Mouse (Mus musculus): ENCODE results near the gene Acot8. TPM values are rescaled to one million over a fixed set of nuclear protein-coding genes. Genes with fewer than 3 reads are reported as not detected.

Acot8 gene
- 17.8 and 21.5 TPM in 2 replicates for polyA plus RNA-seq (2016; fragmentation: Nextera tagmentation; extraction: Ambion mirVana)

- Histone ChIP-seq H3K27ac (peak within 1 kb of the TSS; percentile 94), H3K9me3 (no peaks in the 10 kb centered on the region), H3K4me1 (peaks cover 22% of the 10 kb centered on the region), H3K36me3 (peaks cover 43% of the 10 kb centered on the region), H3K27me3 (ENCODE audit: insufficient read depth, poor library complexity, severe bottlenecking) (no peaks in the 10 kb centered on the region), H3K4me3 (peak within 1 kb of the TSS; percentile 89)
- WGBS: under 1% methylated on average over 47 of the region's 47 CpGs
- peak; percentile 98 for DNase-seq (ENCODE audit: low spot score)
Observed at GRCm38 (mm10) chr2:164804533-164805331, at the start of gene Acot8, which contains the start of gene Zswim3. Acot8 (minus strand) TSS chr2:164804882. Zswim3 (plus strand) TSS chr2:164805098.

GRCm38 (mm10) chr2:164850061-164850460, 45.4 kb upstream of the Acot8 start:
- WGBS: 83% methylated on average over 8 of the region's 8 CpGs

GRCm38 (mm10) chr2:164845782-164846181, 41.1 kb upstream of the Acot8 start:
- Histone ChIP-seq H3K27ac (no peak overlapping the region), H3K27me3 (ENCODE audit: insufficient read depth, poor library complexity, severe bottlenecking) (no peaks in the 10 kb centered on the region), H3K9me3 (no peaks in the 10 kb centered on the region), H3K4me1 (peaks cover 4% of the 10 kb centered on the region; the same call in 1 of the 2 replicates), H3K4me3 (no peak overlapping the region), H3K36me3 (0 out of 2 replicates have a peak, but pooled peaks cover 3% of the 10 kb centered on the region)
- 46% methylated on average over 3 of the region's 3 CpGs for WGBS
- DNase-seq (ENCODE audit: low spot score): no peak

More at GRCm38 (mm10) chr2:164850061-164850460, 45.4 kb upstream of the Acot8 start:
- DNase-seq (ENCODE audit: low spot score): no peak
- peaks cover 25% of the 10 kb centered on the region for H3K27me3 ChIP-seq (ENCODE audit: insufficient read depth, poor library complexity, severe bottlenecking)
- H3K4me3 ChIP-seq: no peak overlapping the region
- 0 out of 2 replicates have a peak, but pooled peaks cover 4% of the 10 kb centered on the region for H3K36me3 ChIP-seq
- H3K9me3 ChIP-seq: no peaks in the 10 kb centered on the region
- no peak overlapping the region for H3K27ac ChIP-seq
- H3K4me1 ChIP-seq: peaks cover 7% of the 10 kb centered on the region; the same call in 1 of the 2 replicates

- H3K4me3 ChIP-seq: peak overlapping the region; percentile 83; the same call in 1 of the 2 replicates
- H3K27me3 ChIP-seq (ENCODE audit: insufficient read depth, poor library complexity, severe bottlenecking): no peaks in the 10 kb centered on the region
- H3K36me3 ChIP-seq: peaks cover 47% of the 10 kb centered on the region
- H3K27ac ChIP-seq: no peak overlapping the region
- H3K9me3 ChIP-seq: no peaks in the 10 kb centered on the region
- 96% methylated on average over 4 of the region's 4 CpGs for WGBS
- DNase-seq (ENCODE audit: low spot score): no peak
- peaks cover 30% of the 10 kb centered on the region for H3K4me1 ChIP-seq
Observed at GRCm38 (mm10) chr2:164835164-164835563, 30.5 kb upstream of the Acot8 start.

- H3K27me3 ChIP-seq (ENCODE audit: insufficient read depth, poor library complexity, severe bottlenecking): no peaks in the 10 kb centered on the region
- WGBS: 43% methylated on average over 8 of the region's 8 CpGs
- peaks cover 30% of the 10 kb centered on the region for H3K4me1 ChIP-seq
- DNase-seq (ENCODE audit: low spot score): no peak
- peak overlapping the region; percentile 83 for H3K4me3 ChIP-seq
- H3K36me3 ChIP-seq: peaks cover 41% of the 10 kb centered on the region
- H3K27ac ChIP-seq: peak overlapping the region; percentile 96
- H3K9me3 ChIP-seq: no peaks in the 10 kb centered on the region
Observed at GRCm38 (mm10) chr2:164834531-164834930, 29.8 kb upstream of the Acot8 start.

GRCm38 (mm10) chr2:164833314-164833959, 28.8 kb upstream of the Acot8 start, which contains the start of gene Neurl2:
Neurl2 (minus strand) TSS chr2:164833456.
- WGBS: under 1% methylated on average over 31 of the region's 31 CpGs
- DNase-seq (ENCODE audit: low spot score): peak; percentile 96

GRCm38 (mm10) chr2:164832748-164833301, 28.1 kb upstream of the Acot8 start, which contains the start of gene Ctsa:
Ctsa (plus strand) TSS chr2:164832873.
- Histone ChIP-seq H3K9me3 (no peaks in the 10 kb centered on the region), H3K27me3 (ENCODE audit: insufficient read depth, poor library complexity, severe bottlenecking) (no peaks in the 10 kb centered on the region), H3K36me3 (peaks cover 38% of the 10 kb centered on the region), H3K27ac (peak within 1 kb of the TSS; percentile 96), H3K4me3 (peak within 1 kb of the TSS; percentile 83), H3K4me1 (peaks cover 30% of the 10 kb centered on the region)
- WGBS: under 1% methylated on average over 35 of the region's 35 CpGs
- peak; percentile 93 for DNase-seq (ENCODE audit: low spot score)

More at GRCm38 (mm10) chr2:164833314-164833959, 28.8 kb upstream of the Acot8 start, which contains the start of gene Neurl2:
- H3K27ac ChIP-seq: peak within 1 kb of the TSS; percentile 96
- H3K36me3 ChIP-seq: peaks cover 38% of the 10 kb centered on the region
- H3K9me3 ChIP-seq: no peaks in the 10 kb centered on the region
- H3K4me3 ChIP-seq: peak within 1 kb of the TSS; percentile 83
- no peaks in the 10 kb centered on the region for H3K27me3 ChIP-seq (ENCODE audit: insufficient read depth, poor library complexity, severe bottlenecking)
- H3K4me1 ChIP-seq: peaks cover 30% of the 10 kb centered on the region

- Histone ChIP-seq H3K27ac (peak overlapping the region; percentile 96), H3K4me1 (peaks cover 30% of the 10 kb centered on the region), H3K36me3 (peaks cover 38% of the 10 kb centered on the region), H3K9me3 (no peaks in the 10 kb centered on the region), H3K27me3 (ENCODE audit: insufficient read depth, poor library complexity, severe bottlenecking) (no peaks in the 10 kb centered on the region), H3K4me3 (peak overlapping the region; percentile 83)
- 58% methylated on average over 16 of the region's 16 CpGs for WGBS
- DNase-seq (ENCODE audit: low spot score): no peak
Observed at GRCm38 (mm10) chr2:164832032-164832747, 27.5 kb upstream of the Acot8 start.

- Histone ChIP-seq H3K27ac (no peak overlapping the region), H3K4me1 (peaks cover 30% of the 10 kb centered on the region), H3K4me3 (no peak overlapping the region), H3K27me3 (ENCODE audit: insufficient read depth, poor library complexity, severe bottlenecking) (no peaks in the 10 kb centered on the region), H3K36me3 (peaks cover 38% of the 10 kb centered on the region), H3K9me3 (no peaks in the 10 kb centered on the region)
- WGBS: 84% methylated on average over 10 of the region's 10 CpGs
- no peak for DNase-seq (ENCODE audit: low spot score)
Observed at GRCm38 (mm10) chr2:164831029-164831428, 26.3 kb upstream of the Acot8 start.

- no peaks in the 10 kb centered on the region for H3K9me3 ChIP-seq
Observed at GRCm38 (mm10) chr2:164829090-164829489, 24.4 kb upstream of the Acot8 start.

GRCm38 (mm10) chr2:164828437-164828836, 23.8 kb upstream of the Acot8 start, which contains the start of gene Spata25:
Spata25 (minus strand) TSS chr2:164828537.
- Histone ChIP-seq H3K4me1 (peaks cover 18% of the 10 kb centered on the region), H3K9me3 (no peaks in the 10 kb centered on the region), H3K36me3 (peaks cover 45% of the 10 kb centered on the region), H3K4me3 (no peak within 1 kb of the TSS), H3K27ac (no peak within 1 kb of the TSS), H3K27me3 (ENCODE audit: insufficient read depth, poor library complexity, severe bottlenecking) (no peaks in the 10 kb centered on the region)
- 80% methylated on average over 6 of the region's 6 CpGs for WGBS
- DNase-seq (ENCODE audit: low spot score): no peak

More at GRCm38 (mm10) chr2:164829090-164829489, 24.4 kb upstream of the Acot8 start:
- Histone ChIP-seq H3K4me1 (peaks cover 19% of the 10 kb centered on the region), H3K36me3 (peaks cover 45% of the 10 kb centered on the region), H3K4me3 (no peak overlapping the region), H3K27ac (no peak overlapping the region), H3K27me3 (ENCODE audit: insufficient read depth, poor library complexity, severe bottlenecking) (no peaks in the 10 kb centered on the region)
- WGBS: 95% methylated on average over 1 of the region's 1 CpGs
- DNase-seq (ENCODE audit: low spot score): no peak

All from heart, embryonic 10.5 days (tissue).